Mouse (Mus musculus): ENCODE data around the gene Adamts7. TPM values are rescaled to one million over a fixed set of nuclear protein-coding genes. Genes with fewer than 3 reads are reported as not detected.

The Adamts7 gene
- polyA plus RNA-seq, 1 experiment from 2014 or later: 7.9 TPM

GRCm38 (mm10) chr9:90126260-90127010, 36.4 kb upstream of the Adamts7 start:
- Histone ChIP-seq H3K4me3 (peak overlapping the region; percentile 20), H3K27ac (replicated peaks) (no peak overlapping the region), H3K9ac (no peak overlapping the region), H3K4me1 (replicated peaks) (peaks cover 6% of the 10 kb centered on the region; the same call in 1 of the 2 replicates), H3K27me3 (no peaks in the 10 kb centered on the region), H3K36me3 (no peaks in the 10 kb centered on the region), H3K9me3 (no peaks in the 10 kb centered on the region), H3K4me2 (peak overlapping the region; percentile 42)
- peak; percentile 77 for ATAC-seq (ENCODE audit: low FRiP score, low read depth)
- 2% methylated on average over 30 of the region's 30 CpGs for WGBS

GRCm38 (mm10) chr9:90127146-90127545, 35.7 kb upstream of the Adamts7 start:
- Histone ChIP-seq H3K9me3 (no peaks in the 10 kb centered on the region), H3K27me3 (no peaks in the 10 kb centered on the region), H3K4me3 (no peak overlapping the region), H3K4me1 (replicated peaks) (peaks cover 6% of the 10 kb centered on the region; the same call in 1 of the 2 replicates), H3K27ac (replicated peaks) (no peak overlapping the region), H3K36me3 (no peaks in the 10 kb centered on the region), H3K9ac (no peak overlapping the region), H3K4me2 (peak overlapping the region; percentile 42; the same call in 1 of the 2 replicates)
- no peak for ATAC-seq (ENCODE audit: low FRiP score, low read depth)
- 68% methylated on average over 6 of the region's 6 CpGs for WGBS

- Histone ChIP-seq H3K9me3 (no peaks in the 10 kb centered on the region), H3K4me1 (replicated peaks) (peaks cover 6% of the 10 kb centered on the region; the same call in 1 of the 2 replicates), H3K27ac (replicated peaks) (no peak overlapping the region), H3K9ac (no peak overlapping the region), H3K36me3 (no peaks in the 10 kb centered on the region), H3K27me3 (no peaks in the 10 kb centered on the region), H3K4me3 (no peak overlapping the region), H3K4me2 (no peak overlapping the region)
- WGBS: 88% methylated on average over 6 of the region's 6 CpGs
- ATAC-seq (ENCODE audit: low FRiP score, low read depth): no peak
Measured at GRCm38 (mm10) chr9:90128636-90129201, 34.1 kb upstream of the Adamts7 start.

DNA sequence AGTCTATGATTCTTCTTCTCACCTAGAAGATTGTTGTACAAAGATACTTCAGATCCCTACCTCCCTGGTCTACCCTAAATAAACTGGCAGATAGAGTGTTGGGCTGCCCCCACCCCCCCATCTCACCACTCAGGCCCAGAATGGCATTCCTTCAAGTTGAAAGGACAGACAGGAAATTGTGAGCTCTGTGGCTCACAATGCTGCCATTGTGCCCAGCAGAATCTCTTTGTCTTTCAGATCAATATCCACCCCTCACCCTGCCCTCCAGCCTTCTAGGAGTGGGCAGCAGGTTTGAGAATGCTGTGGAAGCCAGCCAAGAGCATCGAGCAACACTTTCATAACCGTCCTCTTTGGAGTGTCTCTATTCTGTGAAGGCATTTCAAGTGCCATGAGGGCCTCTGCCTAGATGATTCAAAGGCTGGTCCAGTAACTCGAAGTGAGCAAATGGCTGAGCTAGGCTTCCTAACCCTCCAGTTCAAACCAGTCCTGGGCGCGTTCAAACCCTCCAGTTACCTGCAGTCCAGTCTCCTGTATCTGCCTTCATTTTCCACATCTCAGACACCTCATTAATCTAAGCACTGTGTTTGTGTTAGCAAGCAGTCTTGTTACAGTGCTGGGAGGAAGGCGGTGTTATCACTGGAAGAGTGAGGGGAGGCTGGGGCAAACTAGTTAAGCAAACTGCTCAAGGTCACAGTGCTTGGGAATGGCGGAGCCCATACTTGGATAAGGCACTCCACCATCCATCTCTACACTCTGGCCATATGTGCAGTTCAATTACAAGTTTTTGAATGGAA, 29.1 kb upstream of the Adamts7 start:
- 72% methylated on average over 7 of the region's 7 CpGs for WGBS
- H3K4me3 ChIP-seq: no peak overlapping the region
- no peak for ATAC-seq (ENCODE audit: low FRiP score, low read depth)
- no peaks in the 10 kb centered on the region for H3K9me3 ChIP-seq
- no peaks in the 10 kb centered on the region for H3K27me3 ChIP-seq
- H3K36me3 ChIP-seq: no peaks in the 10 kb centered on the region
- no peak overlapping the region for H3K4me2 ChIP-seq
- no peak overlapping the region for H3K27ac ChIP-seq (replicated peaks)
- H3K9ac ChIP-seq: no peak overlapping the region
- H3K4me1 ChIP-seq (replicated peaks): no peaks in the 10 kb centered on the region

- Histone ChIP-seq H3K9me3 (no peaks in the 10 kb centered on the region), H3K4me2 (no peak overlapping the region), H3K36me3 (no peaks in the 10 kb centered on the region), H3K27ac (replicated peaks) (no peak overlapping the region), H3K27me3 (no peaks in the 10 kb centered on the region), H3K4me1 (replicated peaks) (no peaks in the 10 kb centered on the region), H3K9ac (no peak overlapping the region), H3K4me3 (no peak overlapping the region)
- ATAC-seq (ENCODE audit: low FRiP score, low read depth): no peak
- WGBS: 79% methylated on average over 8 of the region's 8 CpGs
Measured at GRCm38 (mm10) chr9:90135466-90135865, 27.4 kb upstream of the Adamts7 start.

DNA sequence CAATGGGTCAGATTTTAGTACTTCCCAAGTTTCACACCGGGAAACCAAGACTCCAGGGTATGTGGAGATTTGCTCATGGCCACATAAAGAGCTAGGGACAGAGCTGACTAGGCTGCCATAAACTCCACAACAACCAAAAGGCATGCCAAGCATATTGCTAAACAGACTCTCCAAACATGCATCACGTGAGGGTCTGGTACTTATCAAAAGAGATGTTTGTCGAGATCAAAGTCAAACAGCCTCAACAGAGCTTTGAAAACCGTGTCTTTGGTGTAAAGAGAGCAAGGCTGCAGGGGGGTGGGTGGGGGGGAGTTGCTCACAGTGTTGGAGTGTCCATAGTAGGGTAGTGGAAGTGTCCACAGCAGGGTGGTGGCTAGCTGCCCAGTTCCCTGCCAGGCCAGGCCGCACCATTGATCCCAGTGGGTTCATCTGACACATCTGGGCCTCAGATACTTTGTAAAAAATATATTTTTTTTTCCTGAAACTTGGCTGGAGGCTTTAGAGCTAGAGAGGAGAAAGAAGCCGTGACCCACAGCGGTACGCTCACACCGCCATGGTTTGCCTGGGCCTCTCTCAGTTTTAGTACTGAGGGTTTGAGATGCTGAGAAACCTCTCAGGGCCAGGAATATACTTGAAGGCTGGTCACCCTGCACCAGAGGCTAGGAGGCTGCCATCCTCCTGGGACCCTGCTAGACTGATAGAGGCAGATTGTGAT, 26.7 kb upstream of the Adamts7 start:
- no peak overlapping the region for H3K27ac ChIP-seq (replicated peaks)
- H3K9me3 ChIP-seq: no peaks in the 10 kb centered on the region
- WGBS: 69% methylated on average over 9 of the region's 9 CpGs
- no peak overlapping the region for H3K4me3 ChIP-seq
- no peaks in the 10 kb centered on the region for H3K36me3 ChIP-seq
- no peaks in the 10 kb centered on the region for H3K4me1 ChIP-seq (replicated peaks)
- no peak overlapping the region for H3K9ac ChIP-seq
- peak; percentile 27; the same call in 1 of the 2 replicates for ATAC-seq (ENCODE audit: low FRiP score, low read depth)
- H3K27me3 ChIP-seq: no peaks in the 10 kb centered on the region
- no peak overlapping the region for H3K4me2 ChIP-seq

DNA sequence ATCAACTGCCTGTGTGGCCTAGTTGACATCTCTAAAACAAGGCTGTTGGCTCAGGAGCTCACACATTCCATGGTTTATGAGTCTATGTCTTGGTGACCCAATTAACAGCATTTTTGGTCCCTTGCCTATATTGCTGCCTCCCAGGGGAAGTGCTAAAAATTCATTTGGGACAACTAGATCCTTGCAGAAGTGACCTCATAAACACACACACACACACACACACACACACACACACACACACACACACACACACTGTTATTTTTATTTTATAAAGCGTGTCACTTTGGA, 26.2 kb upstream of the Adamts7 start:
- WGBS: 91% methylated on average over 1 of the region's 1 CpGs
- H3K27ac ChIP-seq (replicated peaks): no peak overlapping the region
- no peak overlapping the region for H3K9ac ChIP-seq
- no peak overlapping the region for H3K4me3 ChIP-seq
- ATAC-seq (ENCODE audit: low FRiP score, low read depth): no peak
- H3K36me3 ChIP-seq: no peaks in the 10 kb centered on the region
- no peak overlapping the region for H3K4me2 ChIP-seq
- H3K9me3 ChIP-seq: no peaks in the 10 kb centered on the region
- H3K27me3 ChIP-seq: no peaks in the 10 kb centered on the region
- no peaks in the 10 kb centered on the region for H3K4me1 ChIP-seq (replicated peaks)

- ATAC-seq (ENCODE audit: low FRiP score, low read depth): no peak
Measured at GRCm38 (mm10) chr9:90145788-90146187, 17.1 kb upstream of the Adamts7 start.

DNA sequence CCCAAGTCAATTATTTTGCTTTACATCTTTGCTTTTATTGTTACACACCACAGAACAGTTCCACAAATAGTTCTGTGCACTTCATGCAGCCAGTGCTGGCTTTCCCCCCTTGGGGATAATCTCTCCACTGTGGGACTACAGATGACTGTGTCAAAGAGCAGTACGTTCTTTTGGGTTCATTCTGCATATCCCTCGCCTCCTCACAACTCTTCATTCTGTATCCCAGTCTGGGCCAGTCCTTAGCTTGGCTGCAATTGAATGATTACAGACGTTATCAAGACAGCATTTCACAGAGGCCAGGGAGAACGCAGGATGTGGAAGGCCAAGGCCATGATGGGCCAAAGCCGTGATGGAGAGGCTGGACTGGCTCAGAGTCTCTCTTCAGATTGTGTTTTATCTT, 16.0 kb upstream of the Adamts7 start:
- 81% methylated on average over 5 of the region's 5 CpGs for WGBS
- no peaks in the 10 kb centered on the region for H3K4me1 ChIP-seq (replicated peaks)

More at GRCm38 (mm10) chr9:90145788-90146187, 17.1 kb upstream of the Adamts7 start:
- H3K36me3 ChIP-seq: no peaks in the 10 kb centered on the region
- no peak overlapping the region for H3K27ac ChIP-seq (replicated peaks)
- WGBS: 42% methylated on average over 2 of the region's 2 CpGs
- no peak overlapping the region for H3K9ac ChIP-seq
- H3K27me3 ChIP-seq: no peaks in the 10 kb centered on the region
- no peaks in the 10 kb centered on the region for H3K9me3 ChIP-seq
- H3K4me3 ChIP-seq: no peak overlapping the region
- no peak overlapping the region for H3K4me2 ChIP-seq
- H3K4me1 ChIP-seq (replicated peaks): no peaks in the 10 kb centered on the region

GRCm38 (mm10) chr9:90162243-90162925, 485 bp upstream of the Adamts7 start:
- peak overlapping the region; percentile 64; the same call in 1 of the 2 replicates for H3K27ac ChIP-seq (replicated peaks)

More for the DNA sequence above, 16.0 kb upstream of the Adamts7 start:
- Histone ChIP-seq H3K4me2 (no peak overlapping the region), H3K9me3 (no peaks in the 10 kb centered on the region), H3K27me3 (no peaks in the 10 kb centered on the region), H3K9ac (no peak overlapping the region), H3K36me3 (no peaks in the 10 kb centered on the region), H3K27ac (replicated peaks) (no peak overlapping the region), H3K4me3 (no peak overlapping the region)
- no peak for ATAC-seq (ENCODE audit: low FRiP score, low read depth)

DNA sequence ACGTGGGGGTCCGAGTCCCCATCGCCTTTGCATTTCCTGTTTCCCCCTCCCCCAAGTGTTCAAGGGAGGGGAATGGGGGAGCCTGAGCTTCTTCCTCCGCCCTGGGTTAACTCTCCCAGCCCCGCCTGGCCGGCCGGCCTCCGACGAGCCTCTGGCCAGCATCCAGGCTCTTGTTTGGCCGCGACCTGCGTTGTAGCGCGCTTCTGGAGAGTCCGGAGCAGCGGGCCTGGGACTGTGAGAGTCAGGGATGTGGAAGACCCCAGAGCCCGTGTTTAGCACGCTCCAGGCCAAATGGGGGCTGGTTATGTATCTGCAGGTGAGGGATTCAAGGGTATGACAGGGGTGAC, 853 bp downstream of the Adamts7 start:
- H3K9ac ChIP-seq: peak overlapping the region; percentile 68
- H3K27me3 ChIP-seq: no peaks in the 10 kb centered on the region
- H3K27ac ChIP-seq (replicated peaks): peak overlapping the region; percentile 64
- under 1% methylated on average over 18 of the region's 18 CpGs for WGBS
- peaks cover 18% of the 10 kb centered on the region; the same call in 1 of the 2 replicates for H3K4me1 ChIP-seq (replicated peaks)
- peak overlapping the region; percentile 85 for H3K4me2 ChIP-seq
- no peaks in the 10 kb centered on the region for H3K36me3 ChIP-seq
- no peaks in the 10 kb centered on the region for H3K9me3 ChIP-seq
- H3K4me3 ChIP-seq: peak overlapping the region; percentile 61
- ATAC-seq (ENCODE audit: low FRiP score, low read depth): peak; percentile 54

More at GRCm38 (mm10) chr9:90162243-90162925, 485 bp upstream of the Adamts7 start:
- H3K9ac ChIP-seq: peak overlapping the region; percentile 68
- peak; percentile 74 for ATAC-seq (ENCODE audit: low FRiP score, low read depth)
- H3K4me3 ChIP-seq: peak overlapping the region; percentile 61
- H3K27me3 ChIP-seq: no peaks in the 10 kb centered on the region
- H3K4me1 ChIP-seq (replicated peaks): peaks cover 18% of the 10 kb centered on the region; the same call in 1 of the 2 replicates
- H3K4me2 ChIP-seq: peak overlapping the region; percentile 85
- 10% methylated on average over 21 of the region's 29 CpGs for WGBS
- no peaks in the 10 kb centered on the region for H3K9me3 ChIP-seq
- no peaks in the 10 kb centered on the region for H3K36me3 ChIP-seq
